Mouse (Mus musculus): ENCODE results near the gene Hivep3.

Gene Hivep3

GRCm38 (mm10) chr4:119761459-119762121 lies 28.0 kb downstream of the Hivep3 start:
- DNase-seq (ENCODE audit: low read depth, low spot score), result no peak

DNA sequence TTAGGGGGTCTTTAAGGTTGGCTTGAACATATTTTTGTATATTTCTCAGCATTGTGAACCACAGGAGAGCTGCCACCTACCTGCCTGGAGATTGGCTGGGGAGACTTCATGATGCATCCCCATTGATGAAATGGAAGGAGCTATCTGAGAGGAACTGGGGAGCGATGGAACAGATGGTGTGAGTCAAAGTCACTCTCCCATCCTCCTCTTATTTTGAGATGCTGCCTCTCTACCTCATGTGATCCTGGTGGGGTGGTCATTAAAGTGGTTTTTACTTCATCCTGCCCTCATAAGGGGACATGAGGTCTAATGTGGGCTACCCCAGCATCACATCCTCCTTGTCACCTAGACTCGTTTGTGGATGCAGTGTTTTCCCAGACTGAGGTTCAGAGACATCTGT lies 28.6 kb downstream of the Hivep3 start:
- no peak for DNase-seq (ENCODE audit: low read depth, low spot score)

GRCm38 (mm10) chr4:119768046-119768445 lies 34.5 kb downstream of the Hivep3 start:
- DNase-seq (ENCODE audit: low read depth, low spot score), result no peak

- no peak for DNase-seq (ENCODE audit: low read depth, low spot score)
These were observed 42.3 kb downstream of the Hivep3 start for GRCm38 (mm10) chr4:119775913-119776312.

- DNase-seq (ENCODE audit: low read depth, low spot score), result no peak
These were observed 43.6 kb downstream of the Hivep3 start for GRCm38 (mm10) chr4:119777146-119777545.

DNA sequence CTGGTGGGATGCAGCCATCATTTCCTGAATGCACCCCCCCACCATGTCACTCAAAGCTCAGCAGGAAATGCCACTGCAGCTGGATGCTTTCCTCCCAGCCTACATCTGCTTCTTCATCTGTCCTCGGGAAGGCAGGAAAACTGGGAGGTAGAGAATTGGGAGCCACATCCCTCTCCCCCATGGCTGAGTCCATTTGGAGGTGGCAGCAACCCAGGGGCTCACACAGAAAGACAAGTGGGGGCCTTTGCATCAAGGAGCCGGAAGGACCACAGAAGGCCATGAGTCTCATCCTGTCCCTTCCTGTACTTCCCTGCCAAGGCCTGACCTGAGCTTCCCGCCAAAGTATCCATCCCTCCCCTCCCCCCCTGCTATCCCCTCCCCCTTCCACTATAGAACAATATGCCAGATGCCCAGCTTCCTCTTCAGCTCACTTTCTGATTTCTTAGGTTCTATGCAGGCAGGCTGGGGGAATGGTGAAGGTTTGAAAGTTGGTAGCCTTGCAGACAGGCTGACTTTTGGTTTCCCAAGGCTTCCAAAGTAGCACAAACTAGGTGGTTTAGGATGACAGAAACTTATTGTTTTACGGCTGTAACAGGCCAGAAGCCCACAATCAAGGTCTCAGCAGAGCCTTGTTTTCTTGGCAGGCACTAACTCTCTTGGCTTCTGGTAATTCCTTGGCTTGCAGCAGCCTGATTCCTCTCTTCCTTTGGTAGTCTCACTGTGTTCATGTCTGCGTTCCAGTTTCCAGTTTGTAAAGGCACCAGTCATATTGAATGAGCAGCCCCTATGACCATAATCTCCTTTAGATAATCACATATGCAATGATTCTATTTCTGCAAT lies 46.2 kb downstream of the Hivep3 start:
- DNase-seq (ENCODE audit: low read depth, low spot score), result no peak

- DNase-seq (ENCODE audit: low read depth, low spot score), result no peak
These were observed 47.3 kb downstream of the Hivep3 start for GRCm38 (mm10) chr4:119780881-119781280.

- DNase-seq (ENCODE audit: low read depth, low spot score), result no peak
These were observed 51.4 kb downstream of the Hivep3 start for GRCm38 (mm10) chr4:119784959-119785358.

- no peak for DNase-seq (ENCODE audit: low read depth, low spot score)
These were observed 52.7 kb downstream of the Hivep3 start for GRCm38 (mm10) chr4:119786307-119786706.

- no peak for DNase-seq (ENCODE audit: low read depth, low spot score)
These were observed 53.1 kb downstream of the Hivep3 start for GRCm38 (mm10) chr4:119786721-119787120.

DNA sequence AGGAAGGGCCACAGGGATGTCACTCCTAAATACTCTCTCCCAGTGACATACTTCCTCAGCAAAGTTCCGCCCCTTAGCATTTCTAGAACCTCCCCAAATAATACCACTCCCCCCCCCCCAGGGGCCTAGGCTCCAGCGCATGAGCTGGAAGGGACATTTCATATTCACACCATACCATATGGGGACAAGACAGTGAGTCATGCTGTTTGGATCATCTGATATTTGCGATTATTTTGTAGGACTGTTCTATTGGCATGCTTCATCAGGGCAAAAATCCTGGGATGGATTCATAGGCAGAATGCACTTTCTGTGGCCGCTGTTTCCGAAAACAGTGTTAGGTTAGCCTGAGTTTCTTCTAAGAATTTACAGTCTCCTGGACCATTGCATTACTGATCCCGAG lies 55.2 kb downstream of the Hivep3 start:
- DNase-seq (ENCODE audit: low read depth, low spot score), result no peak

DNA sequence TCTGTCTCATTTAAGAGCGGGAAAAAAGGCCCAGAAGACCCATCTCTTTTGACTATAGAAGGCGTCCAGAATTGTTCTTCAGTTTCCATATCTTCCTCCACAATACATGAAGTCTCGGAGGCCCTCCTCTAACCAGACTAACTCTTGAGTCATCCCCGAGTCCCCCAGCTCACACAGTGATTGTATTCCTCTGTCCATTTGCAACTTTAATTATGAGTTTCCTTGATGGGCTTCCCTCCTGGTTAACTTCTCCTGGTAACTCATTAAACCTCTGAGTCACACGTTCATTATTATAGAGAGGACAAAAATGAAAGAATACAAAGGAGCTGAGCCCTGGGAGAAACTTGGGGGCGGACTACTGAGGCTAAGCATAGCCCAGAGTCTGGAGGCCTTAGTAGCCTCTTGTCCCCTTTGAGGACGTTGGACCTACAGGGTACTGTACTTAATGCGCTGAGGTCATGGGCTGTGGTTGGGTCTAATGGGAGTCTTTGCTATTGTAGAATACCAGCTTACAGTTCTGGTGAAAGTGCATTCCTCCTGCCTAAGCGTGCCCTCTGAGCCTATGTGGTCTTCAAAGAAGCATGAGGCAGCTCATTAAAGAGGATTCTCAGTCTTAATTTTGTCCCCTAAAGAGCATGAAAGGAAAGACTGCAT lies 56.0 kb downstream of the Hivep3 start:
- no peak for DNase-seq (ENCODE audit: low read depth, low spot score)

- DNase-seq (ENCODE audit: low read depth, low spot score), result no peak
These were observed 65.3 kb downstream of the Hivep3 start for GRCm38 (mm10) chr4:119798891-119799290.

DNA sequence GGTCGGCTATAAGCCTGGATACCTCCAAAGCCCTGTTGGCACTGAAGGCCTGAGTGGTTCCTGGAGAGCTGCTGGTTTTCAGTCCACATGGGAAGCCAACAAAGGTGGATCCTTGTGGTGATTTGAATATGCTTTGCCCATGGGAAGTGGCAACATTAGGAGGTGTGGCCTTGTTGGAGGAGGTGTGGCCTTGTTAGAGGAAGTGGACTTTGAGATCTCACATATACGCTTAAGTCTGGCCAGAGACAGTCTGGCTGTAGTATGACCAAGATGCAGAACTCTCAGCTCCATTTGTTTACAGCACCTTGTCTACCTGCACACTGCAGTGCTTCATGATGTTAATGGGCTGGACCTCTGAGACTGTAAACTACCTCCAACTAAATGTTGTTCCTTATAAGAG lies 73.0 kb downstream of the Hivep3 start:
- no peak for DNase-seq (ENCODE audit: low read depth, low spot score)

- DNase-seq (ENCODE audit: low read depth, low spot score), result no peak
These were observed 73.8 kb downstream of the Hivep3 start for GRCm38 (mm10) chr4:119807359-119807758.

- peak; percentile 69 for DNase-seq (ENCODE audit: low read depth, low spot score)
These were observed 75.7 kb downstream of the Hivep3 start for GRCm38 (mm10) chr4:119809245-119809644.

DNA sequence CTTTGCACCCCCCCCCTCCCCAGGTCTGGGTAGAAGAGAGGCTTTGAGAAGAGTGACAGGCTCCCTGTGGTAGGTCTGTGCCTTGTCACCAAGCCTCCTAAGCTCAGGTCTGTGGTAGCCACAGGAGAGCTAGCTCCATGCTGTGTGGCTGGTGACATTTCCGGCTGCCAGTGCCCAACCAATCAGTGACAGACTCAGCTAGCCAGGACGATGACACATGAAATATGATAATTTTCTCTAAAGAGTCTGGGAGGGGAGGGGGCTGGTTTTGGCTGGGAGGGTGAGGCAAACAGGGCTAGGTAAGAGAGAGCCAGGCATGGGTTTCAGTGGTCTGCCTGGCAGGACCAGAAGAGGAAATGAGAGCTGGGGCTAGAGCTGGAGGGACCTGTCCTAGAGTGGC lies 79.2 kb downstream of the Hivep3 start:
- no peak for DNase-seq (ENCODE audit: low read depth, low spot score)

DNA sequence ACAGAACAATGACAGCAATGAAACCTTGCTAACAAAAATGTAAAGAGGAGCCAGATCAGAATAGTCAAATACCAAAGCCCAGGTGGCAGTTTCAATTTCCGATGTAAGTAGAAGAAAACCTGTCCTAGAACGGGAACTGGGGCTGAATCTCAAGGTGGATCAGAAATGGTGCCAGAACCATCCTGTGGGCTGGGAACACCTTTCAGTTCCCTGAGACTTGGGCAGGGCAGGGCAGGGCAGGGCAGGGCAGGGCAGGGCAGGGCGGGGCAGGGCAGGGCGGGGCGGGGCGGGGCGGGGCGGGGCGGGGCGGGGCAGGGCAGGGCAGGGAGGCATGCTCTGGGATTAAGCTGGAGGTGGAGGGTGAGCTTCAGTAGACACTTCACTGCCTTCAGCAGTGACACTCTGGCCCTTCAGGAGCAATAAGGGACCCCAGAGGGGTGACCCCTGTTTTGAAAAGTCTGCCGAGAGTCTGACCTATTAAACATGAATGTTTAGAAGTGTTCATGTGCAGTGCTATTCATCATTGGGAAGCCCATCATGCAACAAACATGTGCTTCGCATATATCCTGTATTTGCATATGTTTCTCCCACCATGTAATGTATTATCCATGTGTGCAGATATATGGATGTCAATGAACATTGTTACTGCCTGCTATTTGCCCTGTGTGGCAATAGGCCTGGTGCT lies 80.1 kb downstream of the Hivep3 start:
- DNase-seq (ENCODE audit: low read depth, low spot score), result no peak

DNA sequence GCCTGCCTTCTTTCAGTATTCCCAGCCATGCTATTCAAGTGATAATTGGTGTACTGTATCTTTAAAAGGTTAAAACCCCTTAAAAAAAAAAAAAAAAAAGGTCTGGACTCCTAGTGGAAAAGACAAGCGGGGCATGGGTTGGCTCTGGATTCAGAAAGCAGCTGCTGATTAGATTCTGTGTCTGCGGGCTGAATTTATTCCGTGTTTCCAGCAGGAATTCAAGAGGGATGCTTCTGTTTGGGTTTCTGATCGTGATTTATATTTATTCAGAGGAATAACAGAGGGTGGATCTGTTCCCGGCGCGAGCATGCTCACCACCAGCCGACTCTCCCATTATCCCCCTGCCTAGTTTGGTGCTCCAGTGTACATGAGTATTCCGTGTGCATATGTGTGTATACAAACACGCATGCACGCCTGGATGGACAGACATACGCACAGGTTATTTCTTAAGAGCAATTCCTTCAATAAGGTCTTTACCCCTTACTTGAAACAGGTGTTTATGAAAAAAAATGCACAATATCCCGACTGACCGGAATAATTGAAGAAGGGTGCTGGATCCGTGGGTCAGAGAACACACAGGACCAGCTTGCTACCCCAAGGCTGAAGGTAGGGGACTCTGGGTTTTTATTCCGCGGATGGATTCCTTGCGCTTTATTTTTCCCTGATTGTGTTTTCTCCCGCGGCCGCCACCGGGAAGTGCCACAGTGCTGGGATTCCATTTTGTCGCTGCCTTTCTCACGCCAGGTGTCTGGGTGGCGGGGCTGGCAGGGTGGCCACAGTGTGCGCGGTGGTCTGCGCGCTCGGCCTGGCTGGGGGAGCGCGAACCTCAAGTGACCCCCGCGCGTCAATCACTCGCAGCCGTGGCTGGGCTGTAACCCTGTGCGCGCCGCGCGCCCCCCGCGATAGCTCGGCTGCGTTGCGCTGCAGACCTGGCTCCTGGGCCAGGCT lies 80.9 kb downstream of the Hivep3 start:
- DNase-seq (ENCODE audit: low read depth, low spot score), result no peak

DNA sequence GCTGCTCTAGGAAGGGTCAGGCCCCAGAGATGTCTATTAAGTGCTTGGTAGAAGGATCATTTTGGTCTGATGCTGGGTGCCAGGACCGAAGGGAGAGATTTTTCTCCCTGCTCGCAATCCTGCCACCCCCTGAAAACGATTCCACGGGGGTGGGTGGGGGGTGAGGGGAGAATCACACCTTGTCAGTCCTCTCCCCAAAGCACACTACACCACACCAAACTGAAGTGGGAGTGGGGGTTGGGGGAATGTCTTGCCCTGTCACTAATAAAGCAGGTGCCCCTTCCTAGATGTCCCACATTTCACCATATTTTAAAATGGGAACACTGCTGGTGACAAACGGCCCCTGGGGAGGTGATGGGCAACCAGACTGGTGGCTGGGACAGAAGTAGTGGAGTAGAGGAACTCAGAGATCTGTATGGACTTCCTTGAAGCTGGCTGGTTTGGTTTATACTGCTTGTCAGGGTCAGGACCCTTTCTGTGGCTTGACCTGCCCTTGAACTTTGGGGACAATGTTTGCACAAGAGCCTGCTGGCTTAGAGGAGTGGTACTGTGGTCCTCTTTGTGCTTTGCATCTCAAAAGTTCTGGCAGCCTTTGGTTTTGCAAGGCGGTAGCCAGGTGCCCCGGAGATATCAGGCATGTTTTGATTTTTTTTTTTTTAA lies 81.7 kb downstream of the Hivep3 start:
- no peak for DNase-seq (ENCODE audit: low read depth, low spot score)
